Mouse (Mus musculus) limb, embryonic 14.5 days (tissue): ENCODE data around the gene Defb30. TPM values are rescaled to one million over a fixed set of nuclear protein-coding genes. Genes with fewer than 3 reads are reported as not detected.

Experiments
- ATAC-seq: fragments of 200-750 bp; cut with Nextera tagmentation; 2 replicates; pipeline ENCODE4 v1.8.0; 2017; ENCODE audit warnings: low read depth, moderate number of reproducible peaks, moderate TSS enrichment; ENCODE audit not compliant: low FRiP score
- DNase-seq: peaks from one replicate; pipeline ENCODE4 v3.0.0-alpha.2; 2015; ENCODE audit warnings: low spot score
- H3K27ac ChIP-seq: fragments of 300-500 bp; sonication (generic); replicated peaks from 2 replicates; pipeline ENCODE4 v1.5.1; 2014; ENCODE audit warnings: low read depth, mild to moderate bottlenecking, low read length, moderate library complexity, mixed read lengths
- H3K27me3 ChIP-seq: fragments of 300-500 bp; sonication (generic); 2 replicates; pipeline ENCODE4 v1.6.1; 2014; ENCODE audit warnings: low read length, mixed read lengths; ENCODE audit not compliant: control insufficient read depth, insufficient read depth
- H3K36me3 ChIP-seq: fragments of 300-500 bp; sonication (generic); 2 replicates; pipeline ENCODE4 v1.6.1; 2014; ENCODE audit warnings: mild to moderate bottlenecking, low read length, moderate library complexity, mixed read lengths; ENCODE audit not compliant: control insufficient read depth, insufficient read depth
- H3K4me1 ChIP-seq: fragments of 300-500 bp; sonication (generic); 2 replicates; pipeline ENCODE4 v1.6.1; 2014; ENCODE audit warnings: antibody characterized with exemption, low read length, mixed read lengths; ENCODE audit not compliant: control insufficient read depth, insufficient read depth
- H3K4me2 ChIP-seq: fragments of 300-500 bp; sonication (generic); replicated peaks from 2 replicates; pipeline ENCODE4 v1.6.1; 2014; ENCODE audit warnings: low read depth, mild to moderate bottlenecking, low read length, moderate library complexity; ENCODE audit not compliant: severe bottlenecking
- H3K4me3 ChIP-seq: fragments of 300-500 bp; sonication (generic); replicated peaks from 2 replicates; pipeline ENCODE4 v1.5.1; 2014; ENCODE audit warnings: low read length
- H3K9ac ChIP-seq: fragments of 300-500 bp; sonication (generic); 2 replicates; pipeline ENCODE4 v1.6.1; 2014; ENCODE audit warnings: mild to moderate bottlenecking, low read depth, low read length, moderate library complexity; ENCODE audit not compliant: severe bottlenecking
- H3K9me3 ChIP-seq: fragments of 300-500 bp; sonication (generic); 2 replicates; pipeline ENCODE4 v1.6.1; 2016; ENCODE audit warnings: low read length; ENCODE audit not compliant: control insufficient read depth
- POLR2A ChIP-seq: fragments of 200-500 bp; IDR thresholded peaks from 2 replicates; pipeline ENCODE4 v1.8.0; 2012; ENCODE audit warnings: inconsistent platforms, mild to moderate bottlenecking, moderate library complexity, borderline replicate concordance; ENCODE audit not compliant: insufficient read depth, insufficient read length; ENCODE audit errors: extremely low read depth
- WGBS: fragments of 180-500 bp; shearing (Covaris S2); extraction: QIAGEN DNeasy Blood & Tissue Kit; methylation state at CpG from one replicate; pipeline ENCODE4 v1.1.7; 2014; 5-methylcytosine and 5-hydroxymethylcytosine counted together
- polyA plus RNA-seq, 2 experiments: library from polyadenylated mRNA; depleted of rRNA in 1 of 2; stranded (reverse) in 1 of 2; unstranded in 1 of 2; fragments of >200 nt; fragmentation: Nextera tagmentation in 1 of 2; extraction: Ambion mirVana in 1 of 2; gene quantifications; 2 replicates each; pipeline versions ENCODE4 v1.2.1 to v1.2.3; 2012 to 2014

Gene Defb30
- polyA plus RNA-seq, 2 experiments = not detected

DNA sequence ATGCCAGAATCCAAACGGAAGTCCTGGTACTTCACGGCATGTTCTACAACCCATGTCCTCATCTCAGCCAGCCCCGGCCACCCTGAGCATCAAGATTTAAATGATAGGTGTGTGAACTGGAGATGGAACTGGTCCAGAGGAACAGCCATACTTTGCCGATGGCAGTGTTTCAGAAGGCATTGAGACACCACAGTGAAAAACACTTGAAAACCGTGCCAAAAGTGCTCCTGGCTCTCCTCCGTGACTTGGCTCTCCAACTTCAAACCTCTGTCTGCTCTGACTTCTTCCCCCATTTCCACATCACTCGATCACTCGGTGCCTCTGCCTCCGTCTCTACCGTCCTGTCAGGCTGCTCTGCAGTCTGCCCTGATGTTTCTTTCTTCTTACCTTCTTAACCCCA, 10.6 kb upstream of the Defb30 start:
- no peaks in the 10 kb centered on the region for H3K9me3 ChIP-seq
- H3K4me3 ChIP-seq = no peak overlapping the region
- no peaks in the 10 kb centered on the region for H3K36me3 ChIP-seq
- no peak for DNase-seq
- H3K27ac ChIP-seq = no peak overlapping the region
- TF ChIP-seq POLR2A = no peak
- WGBS = 81% methylated on average over 10 of the region's 10 CpGs
- no peak overlapping the region for H3K9ac ChIP-seq
- H3K4me1 ChIP-seq = no peaks in the 10 kb centered on the region
- H3K27me3 ChIP-seq = no peaks in the 10 kb centered on the region
- no peak for ATAC-seq
- no peak overlapping the region for H3K4me2 ChIP-seq

- ATAC-seq (no peak), DNase-seq (no peak)
- Histone ChIP-seq H3K27ac (no peak overlapping the region), H3K9ac (no peak overlapping the region), H3K27me3 (no peaks in the 10 kb centered on the region), H3K9me3 (no peaks in the 10 kb centered on the region), H3K4me2 (no peak overlapping the region), H3K36me3 (no peaks in the 10 kb centered on the region), H3K4me3 (no peak overlapping the region), H3K4me1 (peaks cover 3% of the 10 kb centered on the region; the same call in 1 of the 2 replicates)
- WGBS = 25% methylated on average over 6 of the region's 6 CpGs
- TF ChIP-seq POLR2A = no peak
Measured at GRCm38 (mm10) chr14:63054729-63055128, 5.0 kb upstream of the Defb30 start.

DNA sequence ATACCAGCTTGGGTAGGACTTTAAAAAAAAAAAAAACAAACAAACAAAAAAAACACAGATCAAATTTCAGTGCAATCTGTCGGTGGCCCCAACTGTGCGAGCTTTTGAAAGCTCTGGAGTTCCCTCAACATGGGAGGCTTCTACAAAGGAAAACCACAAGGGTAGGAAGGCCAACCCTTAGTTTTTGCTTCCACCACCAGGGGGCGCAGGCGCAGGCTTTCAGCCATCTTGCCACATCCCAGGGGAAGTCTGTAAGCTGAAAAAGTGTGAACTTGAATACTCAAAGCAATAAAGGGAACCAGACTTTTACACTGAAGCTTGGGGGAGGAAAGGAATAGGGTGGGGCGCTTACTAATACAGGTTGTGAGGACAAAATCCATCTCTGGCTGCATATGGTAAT, 1.0 kb upstream of the Defb30 start:
- Histone ChIP-seq H3K27ac (no peak overlapping the region), H3K9ac (no peak overlapping the region), H3K9me3 (no peaks in the 10 kb centered on the region), H3K4me3 (no peak overlapping the region), H3K36me3 (no peaks in the 10 kb centered on the region), H3K4me2 (no peak overlapping the region), H3K27me3 (no peaks in the 10 kb centered on the region), H3K4me1 (peaks cover 3% of the 10 kb centered on the region; the same call in 1 of the 2 replicates)
- TF ChIP-seq POLR2A = no peak
- ATAC-seq (no peak), DNase-seq (peak; percentile 30)
- 34% methylated on average over 5 of the region's 5 CpGs for WGBS

GRCm38 (mm10) chr14:63046691-63047090, 3.1 kb downstream of the Defb30 start, which contains the start of gene Defb42:
Gene Defb42, plus strand, starts transcription at chr14:63046991.
- H3K36me3 ChIP-seq = no peaks in the 10 kb centered on the region
- H3K4me1 ChIP-seq = no peaks in the 10 kb centered on the region
- H3K27ac ChIP-seq = no peak within 1 kb of the TSS
- TF ChIP-seq POLR2A = no peak
- H3K9me3 ChIP-seq = no peaks in the 10 kb centered on the region
- DNase-seq (no peak), ATAC-seq (no peak)
- WGBS = 67% methylated on average over 3 of the region's 3 CpGs
- H3K4me3 ChIP-seq = no peak within 1 kb of the TSS
- no peak within 1 kb of the TSS for H3K4me2 ChIP-seq
- no peaks in the 10 kb centered on the region for H3K27me3 ChIP-seq
- H3K9ac ChIP-seq = no peak within 1 kb of the TSS

GRCm38 (mm10) chr14:63020524-63021156, 29.1 kb downstream of the Defb30 start:
- WGBS = 60% methylated on average over 6 of the region's 6 CpGs
- no peaks in the 10 kb centered on the region for H3K36me3 ChIP-seq
- DNase-seq (no peak), ATAC-seq (no peak)
- H3K9me3 ChIP-seq = no peaks in the 10 kb centered on the region
- H3K27ac ChIP-seq = no peak overlapping the region
- no peak overlapping the region for H3K4me2 ChIP-seq
- no peak overlapping the region for H3K9ac ChIP-seq
- no peak overlapping the region for H3K4me3 ChIP-seq
- H3K27me3 ChIP-seq = no peaks in the 10 kb centered on the region
- no peak for TF ChIP-seq POLR2A
- no peaks in the 10 kb centered on the region for H3K4me1 ChIP-seq
